Mouse (Mus musculus) cortical plate, adult 2 months (tissue): Measurements from ENCODE around the gene Slc47a2.

Source experiments
- CTCF ChIP-seq: fragments of 200-500 bp; IDR thresholded peaks from 2 replicates; pipeline ENCODE4 v1.5.1; 2011; ENCODE audit warnings: mild to moderate bottlenecking, control low read depth, low read length; ENCODE audit not compliant: insufficient read depth; ENCODE audit errors: extremely low read depth
- POLR2A ChIP-seq: fragments of 200-500 bp; IDR thresholded peaks from 2 replicates; pipeline ENCODE4 v1.6.1; 2011; ENCODE audit warnings: mild to moderate bottlenecking, low read length, control low read depth; ENCODE audit not compliant: insufficient read depth; ENCODE audit errors: extremely low read depth

GRCm38 (mm10) chr11:61305377-61305776 lies 37.3 kb downstream of the Slc47a2 start:
- TF ChIP-seq CTCF (peak; percentile 41), POLR2A (no peak)
